Mouse (Mus musculus) small intestine, adult 2 months (tissue): Measurements from ENCODE around the gene Fer. TPM values are rescaled to one million over a fixed set of nuclear protein-coding genes. Genes with fewer than 3 reads are reported as not detected.
"Not testable (repeated sequence)": the region's sequence is repeated elsewhere in the genome, so short reads cannot be mapped to it uniquely, and the experiment has no call there.

Experiments
- H3K27ac ChIP-seq: fragments of 200-500 bp; 2 replicates; pipeline ENCODE4 v1.5.1; 2012; ENCODE audit warnings: low read depth, low read length, control low read depth, inconsistent platforms; ENCODE audit not compliant: insufficient read depth
- H3K27me3 ChIP-seq: fragments of 200-500 bp; 2 replicates; pipeline ENCODE4 v1.6.1; 2012; ENCODE audit warnings: mild to moderate bottlenecking, moderate library complexity, low read length, inconsistent platforms; ENCODE audit not compliant: control insufficient read depth, insufficient read depth
- H3K36me3 ChIP-seq: fragments of 200-500 bp; 2 replicates; pipeline ENCODE4 v1.6.1; 2012; ENCODE audit warnings: mild to moderate bottlenecking, low read length, control low read depth, inconsistent platforms; ENCODE audit not compliant: control insufficient read depth, insufficient read depth
- H3K4me1 ChIP-seq: fragments of 200-500 bp; 2 replicates; pipeline ENCODE4 v1.6.1; 2012; ENCODE audit warnings: low read length, inconsistent platforms, mixed read lengths; ENCODE audit not compliant: control insufficient read depth, insufficient read depth, insufficient read length
- H3K4me3 ChIP-seq: fragments of 200-500 bp; 2 replicates; pipeline ENCODE4 v1.5.1; 2012; ENCODE audit warnings: low read depth, mild to moderate bottlenecking, control low read depth, inconsistent platforms, low read length, moderate library complexity
- CTCF ChIP-seq: fragments of 200-500 bp; IDR thresholded peaks from 2 replicates; pipeline ENCODE4 v1.5.1; 2012; ENCODE audit warnings: low read depth, mild to moderate bottlenecking, control low read depth, inconsistent platforms, low read length, moderate library complexity, mixed read lengths; ENCODE audit not compliant: insufficient replicate concordance, insufficient read length; ENCODE audit errors: extremely low read depth
- POLR2A ChIP-seq: fragments of 200-500 bp; IDR thresholded peaks from 2 replicates; pipeline ENCODE4 v1.6.1; 2012; ENCODE audit warnings: low read depth, mild to moderate bottlenecking, control low read depth, inconsistent platforms, low read length, moderate library complexity
- WGBS: fragments of 180-500 bp; shearing (Covaris S2); methylation state at CpG from one replicate; pipeline ENCODE4 v1.1.7; 2018; 5-methylcytosine and 5-hydroxymethylcytosine counted together
- polyA plus RNA-seq: library from polyadenylated mRNA; depleted of rRNA; stranded (reverse); fragments of >200 nt; gene quantifications from 2 replicates; pipeline ENCODE4 v1.2.3, GENCODE M21; 2012

Fer gene
- polyA plus RNA-seq, 1 experiment: 0.63 TPM

DNA sequence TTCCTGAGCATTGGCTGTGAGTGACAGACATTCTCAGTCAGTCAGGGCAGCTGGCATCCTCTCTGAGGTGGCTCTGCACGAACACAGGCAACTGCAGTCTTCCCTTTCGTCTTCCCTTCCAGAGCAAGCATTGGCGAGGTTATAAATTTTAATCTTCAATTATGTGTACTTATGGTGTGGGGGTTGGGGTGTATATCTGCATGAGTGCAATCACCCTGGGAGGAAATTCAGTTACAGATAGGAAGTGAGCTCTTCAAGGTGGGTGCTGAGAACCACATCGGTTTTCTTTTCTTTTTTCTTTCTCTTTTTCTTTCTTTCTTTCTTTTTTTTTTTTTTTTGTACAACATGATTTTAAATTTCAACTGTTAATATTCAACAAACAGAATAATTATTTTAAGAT lies 31.3 kb upstream of the Fer start:
- TF ChIP-seq POLR2A (no peak), CTCF (no peak)
- H3K27me3 ChIP-seq: no peaks in the 10 kb centered on the region
- H3K4me3 ChIP-seq: no peak overlapping the region
- H3K36me3 ChIP-seq: no peaks in the 10 kb centered on the region
- no peaks in the 10 kb centered on the region for H3K4me1 ChIP-seq
- 23% methylated on average over 4 of the region's 4 CpGs for WGBS
- no peak overlapping the region for H3K27ac ChIP-seq

- TF ChIP-seq POLR2A (no peak), CTCF (no peak)
- Histone ChIP-seq H3K27ac (no peak overlapping the region), H3K4me3 (no peak overlapping the region), H3K4me1 (no peaks in the 10 kb centered on the region), H3K36me3 (no peaks in the 10 kb centered on the region), H3K27me3 (no peaks in the 10 kb centered on the region)
- 82% methylated on average over 2 of the region's 2 CpGs for WGBS
Observed at GRCm38 (mm10) chr17:63836223-63836622, 26.6 kb upstream of the Fer start.

- Histone ChIP-seq H3K27ac (no peak overlapping the region), H3K36me3 (no peaks in the 10 kb centered on the region), H3K4me3 (no peak overlapping the region), H3K4me1 (no peaks in the 10 kb centered on the region), H3K27me3 (no peaks in the 10 kb centered on the region)
- TF ChIP-seq CTCF (no peak), POLR2A (no peak)
- 87% methylated on average over 8 of the region's 8 CpGs for WGBS
Observed at GRCm38 (mm10) chr17:63836641-63837040, 26.2 kb upstream of the Fer start.

DNA sequence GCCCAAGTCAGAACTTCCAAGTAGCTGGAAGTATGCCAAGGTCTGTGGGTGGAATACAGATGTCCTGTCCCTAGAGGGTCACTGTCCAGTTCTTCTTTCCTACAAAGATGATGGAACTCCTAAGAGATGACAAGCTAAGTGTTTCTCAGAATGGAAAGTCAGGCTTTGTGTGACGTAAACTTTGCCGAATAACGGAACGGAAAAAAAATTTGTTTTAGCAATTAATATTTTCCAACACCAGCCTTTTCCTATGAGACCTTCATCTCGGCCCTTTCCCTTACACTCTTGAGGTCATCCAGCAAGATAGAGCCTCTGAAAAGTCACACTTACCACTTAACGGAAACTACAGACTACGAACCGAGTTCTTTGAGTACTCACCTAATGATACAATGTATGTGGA lies 24.7 kb upstream of the Fer start:
- TF ChIP-seq POLR2A (no peak), CTCF (no peak)
- Histone ChIP-seq H3K27me3 (no peaks in the 10 kb centered on the region), H3K36me3 (no peaks in the 10 kb centered on the region), H3K4me1 (no peaks in the 10 kb centered on the region), H3K27ac (no peak overlapping the region), H3K4me3 (no peak overlapping the region)
- 82% methylated on average over 8 of the region's 8 CpGs for WGBS

- no peak for TF ChIP-seq CTCF
- no peak for TF ChIP-seq POLR2A
Observed at GRCm38 (mm10) chr17:63839636-63840269, 23.1 kb upstream of the Fer start.

GRCm38 (mm10) chr17:63842226-63842625 lies 20.6 kb upstream of the Fer start:
- Histone ChIP-seq H3K4me1 (peaks cover 4% of the 10 kb centered on the region; the same call in 1 of the 2 replicates), H3K27me3 (no peaks in the 10 kb centered on the region), H3K27ac (no peak overlapping the region), H3K36me3 (no peaks in the 10 kb centered on the region), H3K4me3 (no peak overlapping the region)
- WGBS: 88% methylated on average over 1 of the region's 1 CpGs
- no peak for TF ChIP-seq POLR2A
- TF ChIP-seq CTCF: no peak

More at GRCm38 (mm10) chr17:63839636-63840269, 23.1 kb upstream of the Fer start:
- Histone ChIP-seq H3K27ac (no peak overlapping the region), H3K4me1 (no peaks in the 10 kb centered on the region), H3K27me3 (no peaks in the 10 kb centered on the region), H3K4me3 (no peak overlapping the region), H3K36me3 (no peaks in the 10 kb centered on the region)
- 96% methylated on average over 3 of the region's 3 CpGs for WGBS

- no peak overlapping the region for H3K4me3 ChIP-seq
- 82% methylated on average over 5 of the region's 5 CpGs for WGBS
- H3K4me1 ChIP-seq: peaks cover 8% of the 10 kb centered on the region; the same call in 1 of the 2 replicates
- no peak overlapping the region for H3K27ac ChIP-seq
- no peaks in the 10 kb centered on the region for H3K36me3 ChIP-seq
- no peaks in the 10 kb centered on the region for H3K27me3 ChIP-seq
- no peak for TF ChIP-seq POLR2A
Observed at GRCm38 (mm10) chr17:63844936-63845335, 17.9 kb upstream of the Fer start.

- H3K27ac ChIP-seq, H3K4me3 ChIP-seq, H3K27me3 ChIP-seq, H3K36me3 ChIP-seq, H3K4me1 ChIP-seq: not testable (repeated sequence)
- 94% methylated on average over 3 of the region's 3 CpGs for WGBS
Observed at GRCm38 (mm10) chr17:63845766-63846165, 17.1 kb upstream of the Fer start.
